In genomic region chr11:20740481-20741200, GRCm38 (mm10) we compare ENCODE assay signal across 8 mouse cellular contexts. TPM values are rescaled to one million over a fixed set of nuclear protein-coding genes. Genes with fewer than 3 reads are reported as not detected.
DNase-seq lines count a peak whose midpoint lies in the region; ATAC-seq and TF ChIP-seq lines count a peak whose summit lies in the region.

No protein-coding gene starts in this region.

- CTCF ChIA-PET in Patski (lab: Charles Lee), result no interaction called here

- H3K4me2 ChIP-seq in embryonic facial prominence, embryonic 13.5 days, result peak overlapping the region; percentile 89
- peak overlapping the region; percentile 93 for H3K4me2 ChIP-seq in heart, embryonic 11.5 days
- H3K4me2 ChIP-seq in lung, embryonic 14.5 days, result peak overlapping the region; percentile 75
- H3K4me2 ChIP-seq in neural tube, embryonic 14.5 days (ENCODE audit: low read depth, low read length), result peak overlapping the region; percentile 77

- H3K9ac ChIP-seq in embryonic facial prominence, embryonic 13.5 days, result peak overlapping the region; percentile 90
- peak overlapping the region; percentile 89 for H3K9ac ChIP-seq in heart, embryonic 11.5 days (ENCODE audit: low read depth, low read length)
- peak overlapping the region; percentile 82 for H3K9ac ChIP-seq in lung, embryonic 14.5 days
- peak overlapping the region; percentile 93 for H3K9ac ChIP-seq in neural tube, embryonic 14.5 days (replicated peaks; ENCODE audit: low read depth, low read length)

- no peak for TF ChIP-seq CTCF in Patski (IDR thresholded peaks at IDR 0.05)
- TF ChIP-seq CTCF in lung, embryonic 14.5 days (IDR thresholded peaks at IDR 0.05; ENCODE audit: low read depth), result no peak

- under 1% methylated on average over 56 of the region's 56 CpGs for WGBS in embryonic facial prominence, embryonic 13.5 days
- under 1% methylated on average over 48 of the region's 56 CpGs for WGBS in heart, embryonic 11.5 days (ENCODE audit: insufficient replicate concordance)
- WGBS in lung, embryonic 14.5 days, result under 1% methylated on average over 49 of the region's 56 CpGs
- under 1% methylated on average over 47 of the region's 56 CpGs for WGBS in neural tube, embryonic 14.5 days

- peak; percentile 33 for ATAC-seq in Patski
- peak; percentile 65 for ATAC-seq in embryonic facial prominence, embryonic 13.5 days (ENCODE audit: insufficient number of reproducible peaks, insufficient read depth, low FRiP score, low TSS enrichment, low read depth)
- ATAC-seq in heart, embryonic 11.5 days (replicated peaks; ENCODE audit: insufficient number of reproducible peaks, low FRiP score, low TSS enrichment), result peak; percentile 66
- peak; percentile 60 for ATAC-seq in lung, embryonic 14.5 days (ENCODE audit: insufficient read depth)
- ATAC-seq in neural tube, embryonic 14.5 days (ENCODE audit: low read depth), result peak; percentile 58

- H3K27me3 ChIP-seq in Patski, result no peaks in the 10 kb centered on the region
- H3K27me3 ChIP-seq in embryonic facial prominence, embryonic 13.5 days, result no peaks in the 10 kb centered on the region
- no peaks in the 10 kb centered on the region for H3K27me3 ChIP-seq in heart, embryonic 11.5 days (ENCODE audit: control insufficient read depth, insufficient read depth, low read length)
- H3K27me3 ChIP-seq in lung, embryonic 14.5 days (ENCODE audit: insufficient read depth, low read length), result no peaks in the 10 kb centered on the region
- peaks cover 4% of the 10 kb centered on the region; the same call in 1 of the 2 replicates for H3K27me3 ChIP-seq in neural tube, embryonic 14.5 days (ENCODE audit: control insufficient read depth, insufficient read depth, low read length)

- H3K4me3 ChIP-seq in embryonic facial prominence, embryonic 13.5 days, result peak overlapping the region; percentile 97
- peak overlapping the region; percentile 98 for H3K4me3 ChIP-seq in heart, embryonic 11.5 days (ENCODE audit: low read depth, low read length)
- peak overlapping the region; percentile 97 for H3K4me3 ChIP-seq in lung, embryonic 14.5 days (ENCODE audit: low read depth, low read length)
- H3K4me3 ChIP-seq in neural tube, embryonic 14.5 days (ENCODE audit: low read depth, low read length), result peak overlapping the region; percentile 97

- in situ Hi-C loops in Patski (cut with MboI; ENCODE audit: low pct_unique_long_range_greater_than_20kb), result no loop called here

- POLR2A ChIA-PET in Patski (lab: Charles Lee), result interaction anchor here (0.9 to 1.5 kb wide), 3 partner anchors 9 to 172 kb away, joined by 3 to 4 read pairs (median 3); no protein-coding TSS in a partner anchor

- peak; percentile 76 for DNase-seq in A20 (ENCODE audit: low read depth, low spot score)
- no peak for DNase-seq in Patski (ENCODE audit: low read depth, low spot score)
- DNase-seq in kidney, postnatal 14 days, result peak; percentile 58
- peak; percentile 43 for DNase-seq in lung, embryonic 14.5 days
- DNase-seq in thymus, postnatal 25 days, result peak; percentile 65

- peak overlapping the region; percentile 94 for H3K27ac ChIP-seq in embryonic facial prominence, embryonic 13.5 days
- H3K27ac ChIP-seq in heart, embryonic 11.5 days (ENCODE audit: low read depth, low read length), result peak overlapping the region; percentile 84
- H3K27ac ChIP-seq in lung, embryonic 14.5 days (ENCODE audit: low read depth), result peak overlapping the region; percentile 98
- peak overlapping the region; percentile 96 for H3K27ac ChIP-seq in neural tube, embryonic 14.5 days (ENCODE audit: low read depth, low read length)

- no peaks in the 10 kb centered on the region; the same call in 1 of the 2 replicates for H3K36me3 ChIP-seq in embryonic facial prominence, embryonic 13.5 days
- H3K36me3 ChIP-seq in heart, embryonic 11.5 days (ENCODE audit: control insufficient read depth, insufficient read depth, low read length), result no peaks in the 10 kb centered on the region
- H3K36me3 ChIP-seq in lung, embryonic 14.5 days (ENCODE audit: insufficient read depth), result no peaks in the 10 kb centered on the region
- H3K36me3 ChIP-seq in neural tube, embryonic 14.5 days (ENCODE audit: control insufficient read depth, insufficient read depth, low read length), result no peaks in the 10 kb centered on the region

- H3K9me3 ChIP-seq in embryonic facial prominence, embryonic 13.5 days, result no peaks in the 10 kb centered on the region
- H3K9me3 ChIP-seq in heart, embryonic 11.5 days (replicated peaks; ENCODE audit: control insufficient read depth, low read length), result no peaks in the 10 kb centered on the region
- no peaks in the 10 kb centered on the region for H3K9me3 ChIP-seq in lung, embryonic 14.5 days (ENCODE audit: low read depth, low read length)
- no peaks in the 10 kb centered on the region for H3K9me3 ChIP-seq in neural tube, embryonic 14.5 days (ENCODE audit: control insufficient read depth, low read length)

- no peaks in the 10 kb centered on the region for H3K4me1 ChIP-seq in embryonic facial prominence, embryonic 13.5 days
- no peaks in the 10 kb centered on the region for H3K4me1 ChIP-seq in heart, embryonic 11.5 days (ENCODE audit: control insufficient read depth, insufficient read depth, low read length)
- no peaks in the 10 kb centered on the region for H3K4me1 ChIP-seq in lung, embryonic 14.5 days (ENCODE audit: insufficient read depth)
- 0 out of 2 replicates have a peak, but pooled peaks cover 3% of the 10 kb centered on the region for H3K4me1 ChIP-seq in neural tube, embryonic 14.5 days (ENCODE audit: control insufficient read depth, insufficient read depth, low read length)

RNA-seq across cellular contexts. Expression of gene Aftph, which starts 0.7 kb away (rescaled TPM):
- polyA plus RNA-seq in Patski (2021), result 58.9 TPM
- 19.2 and 22.4 TPM in 2 replicates for polyA plus RNA-seq in embryonic facial prominence, embryonic 13.5 days (2015; fragmentation: Nextera tagmentation; extraction: Ambion mirVana)
- polyA plus RNA-seq in heart, embryonic 11.5 days (2014; fragmentation: Nextera tagmentation; extraction: Ambion mirVana), result 12.1 and 15.7 TPM in 2 replicates
- polyA plus RNA-seq in lung, embryonic 14.5 days (2014; fragmentation: Nextera tagmentation; extraction: Ambion mirVana), result 20.4 and 20.8 TPM in 2 replicates
- 42.5 and 48.8 TPM in 2 replicates for polyA plus RNA-seq in neural tube, embryonic 14.5 days (2014; fragmentation: Nextera tagmentation; extraction: Ambion mirVana)
